Mouse (Mus musculus) limb, embryonic 12.5 days (tissue): ENCODE measurements around the gene Casq2. TPM values are rescaled to one million over a fixed set of nuclear protein-coding genes. Genes with fewer than 3 reads are reported as not detected.
A peak's percentile ranks its signal among the peaks of the same experiment; 100 is the strongest.

Experiments
- ATAC-seq: fragments of 200-750 bp; cut with Nextera tagmentation; 2 replicates; pipeline ENCODE4 v1.8.0; 2017; ENCODE audit warnings: low read depth, moderate TSS enrichment; ENCODE audit not compliant: insufficient number of reproducible peaks, insufficient read depth, low FRiP score, low TSS enrichment
- H3K27ac ChIP-seq: fragments of 300-500 bp; sonication (generic); 2 replicates; pipeline ENCODE4 v1.5.1; 2016; ENCODE audit warnings: mild to moderate bottlenecking, moderate library complexity
- H3K27me3 ChIP-seq: fragments of 300-500 bp; sonication (generic); 2 replicates; pipeline ENCODE4 v1.6.1; 2016; ENCODE audit warnings: mild to moderate bottlenecking, moderate library complexity
- H3K36me3 ChIP-seq: fragments of 300-500 bp; sonication (generic); 2 replicates; pipeline ENCODE4 v1.6.1; 2016; ENCODE audit warnings: mild to moderate bottlenecking, moderate library complexity
- H3K4me1 ChIP-seq: fragments of 300-500 bp; sonication (generic); replicated peaks from 2 replicates; pipeline ENCODE4 v1.6.1; 2016
- H3K4me2 ChIP-seq: fragments of 300-500 bp; sonication (generic); 2 replicates; pipeline ENCODE4 v1.6.1; 2016; ENCODE audit warnings: mild to moderate bottlenecking, moderate library complexity
- H3K4me3 ChIP-seq: fragments of 300-500 bp; sonication (generic); replicated peaks from 2 replicates; pipeline ENCODE4 v1.5.1; 2016; ENCODE audit warnings: mild to moderate bottlenecking
- H3K9ac ChIP-seq: fragments of 300-500 bp; sonication (generic); replicated peaks from 2 replicates; pipeline ENCODE4 v1.6.1; 2016; ENCODE audit warnings: mild to moderate bottlenecking, moderate library complexity
- H3K9me3 ChIP-seq: fragments of 300-500 bp; sonication (generic); 2 replicates; pipeline ENCODE4 v1.6.1; 2016; ENCODE audit warnings: mild to moderate bottlenecking, moderate library complexity
- WGBS: fragments of 180-500 bp; shearing (Covaris S2); methylation state at CpG from one replicate; pipeline ENCODE4 v1.1.7; 2016; 5-methylcytosine and 5-hydroxymethylcytosine counted together
- polyA plus RNA-seq: library from polyadenylated mRNA; unstranded; fragments of >200 nt; fragmentation: Nextera tagmentation; extraction: Ambion mirVana; gene quantifications from 2 replicates; pipeline ENCODE4 v1.2.1, GENCODE M21; 2016

Gene Casq2
- polyA plus RNA-seq, 1 experiment from 2014 or later: 15.6 TPM

DNA sequence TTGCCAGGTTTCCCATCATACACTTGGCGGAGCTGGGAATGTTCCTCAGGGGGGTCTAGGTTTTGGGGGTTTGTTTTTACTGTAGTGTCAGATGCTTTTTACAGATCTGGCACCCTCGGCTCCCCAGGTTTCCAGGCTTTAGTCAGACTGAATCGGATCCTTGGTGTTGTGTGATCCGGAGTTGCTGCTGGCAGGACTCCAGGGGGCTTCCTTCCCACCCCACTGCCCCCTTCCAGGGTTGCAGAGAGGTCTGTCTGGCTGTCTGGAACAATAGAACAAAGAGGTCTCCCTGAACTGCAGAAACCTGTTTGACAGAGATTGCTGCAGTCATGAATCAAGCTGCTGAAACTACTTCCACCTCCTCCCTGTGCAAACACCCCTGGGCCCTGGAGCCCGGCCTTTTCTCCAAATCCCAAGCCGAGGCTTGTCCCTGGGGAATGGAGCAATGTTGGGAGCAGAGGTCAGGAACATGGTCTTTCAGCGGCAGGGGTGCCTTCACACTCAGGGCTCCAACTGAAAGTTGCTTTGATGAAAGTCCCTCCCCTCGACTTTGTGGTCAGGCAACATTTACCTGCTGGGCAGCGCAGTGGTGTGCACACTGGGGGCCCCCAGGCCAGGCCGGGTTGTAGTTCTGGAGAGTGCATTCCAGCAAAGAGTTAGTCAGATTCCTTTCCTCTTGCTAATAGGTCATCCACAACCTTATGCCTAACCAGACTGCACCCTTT is 49.3 kb downstream of the Casq2 start:
- H3K36me3 ChIP-seq: no peaks in the 10 kb centered on the region
- WGBS: 27% methylated on average over 10 of the region's 10 CpGs
- H3K9ac ChIP-seq: no peak overlapping the region
- no peaks in the 10 kb centered on the region; the same call in 1 of the 2 replicates for H3K27me3 ChIP-seq
- no peak overlapping the region for H3K4me2 ChIP-seq
- H3K4me1 ChIP-seq: peaks cover 10% of the 10 kb centered on the region
- H3K27ac ChIP-seq: peak overlapping the region; percentile 50; the same call in 1 of the 2 replicates
- H3K9me3 ChIP-seq: no peaks in the 10 kb centered on the region
- no peak overlapping the region for H3K4me3 ChIP-seq
- no peak for ATAC-seq

DNA sequence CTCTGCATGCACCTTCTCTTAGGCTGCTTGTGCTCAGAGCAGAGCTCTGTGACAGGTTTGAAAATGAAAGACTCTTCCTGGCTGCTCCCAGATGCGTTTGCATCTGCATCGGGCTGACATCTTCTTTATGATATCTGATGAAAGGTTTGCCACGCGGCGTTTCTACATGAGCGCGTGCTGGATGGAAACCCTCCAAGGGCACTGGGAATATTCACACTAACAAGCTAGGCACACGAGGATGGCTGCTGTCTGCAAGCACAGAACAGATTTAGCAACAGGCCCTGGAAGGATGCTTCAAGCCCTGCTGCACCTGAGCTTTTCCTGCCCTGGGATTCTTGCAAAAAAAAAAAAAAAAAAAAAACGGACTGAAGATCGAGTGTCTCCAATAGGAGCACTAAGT is 50.9 kb downstream of the Casq2 start:
- WGBS: 85% methylated on average over 10 of the region's 10 CpGs
- no peaks in the 10 kb centered on the region; the same call in 1 of the 2 replicates for H3K27me3 ChIP-seq
- H3K36me3 ChIP-seq: no peaks in the 10 kb centered on the region
- H3K4me3 ChIP-seq: no peak overlapping the region
- no peaks in the 10 kb centered on the region for H3K9me3 ChIP-seq
- H3K9ac ChIP-seq: no peak overlapping the region
- H3K4me1 ChIP-seq: peaks cover 10% of the 10 kb centered on the region
- no peak for ATAC-seq
- no peak overlapping the region for H3K27ac ChIP-seq
- H3K4me2 ChIP-seq: no peak overlapping the region

DNA sequence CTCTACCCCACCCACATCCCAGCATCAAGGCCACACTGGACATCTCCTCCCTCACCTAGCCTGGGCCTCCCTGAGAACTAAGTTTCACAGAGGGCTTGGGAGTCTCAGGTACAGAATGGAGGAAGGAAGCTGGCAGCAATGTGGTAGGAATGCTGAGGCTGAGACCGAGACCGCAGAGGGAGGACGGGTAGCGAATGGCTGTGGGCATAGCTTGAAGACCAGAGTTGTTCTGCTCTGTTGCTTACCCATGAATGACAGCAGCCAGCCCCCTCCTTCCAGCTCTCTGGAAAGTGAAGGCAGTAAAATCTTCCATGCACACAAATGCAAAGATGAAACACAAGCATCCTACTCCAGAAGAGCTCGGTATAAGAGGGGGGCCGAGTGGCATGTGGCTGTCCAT is 52.7 kb downstream of the Casq2 start:
- H3K4me3 ChIP-seq: no peak overlapping the region
- no peaks in the 10 kb centered on the region for H3K9me3 ChIP-seq
- no peaks in the 10 kb centered on the region; the same call in 1 of the 2 replicates for H3K27me3 ChIP-seq
- no peak overlapping the region for H3K9ac ChIP-seq
- no peak overlapping the region for H3K4me2 ChIP-seq
- WGBS: 82% methylated on average over 6 of the region's 6 CpGs
- H3K4me1 ChIP-seq: peaks cover 10% of the 10 kb centered on the region
- H3K27ac ChIP-seq: no peak overlapping the region
- H3K36me3 ChIP-seq: no peaks in the 10 kb centered on the region
- ATAC-seq: no peak

DNA sequence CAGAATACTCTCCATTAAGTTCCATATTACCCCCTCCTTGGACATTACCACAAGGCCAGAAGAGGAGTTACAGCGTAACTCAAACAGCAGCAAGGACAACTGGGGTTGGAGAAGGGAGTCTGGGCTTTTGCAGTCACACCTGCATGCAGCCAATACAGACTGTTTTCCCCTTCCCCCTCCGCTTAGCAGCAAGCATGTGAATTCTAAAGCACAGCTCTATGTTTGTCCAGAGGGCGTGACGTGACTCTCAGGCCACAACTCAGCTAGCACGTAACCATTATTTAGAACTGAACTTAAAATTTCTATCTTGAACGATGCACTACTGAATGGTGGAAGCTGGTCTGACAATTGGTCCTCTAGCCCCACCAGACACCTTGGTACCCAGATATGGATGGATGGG is 54.4 kb downstream of the Casq2 start:
- no peaks in the 10 kb centered on the region for H3K36me3 ChIP-seq
- no peaks in the 10 kb centered on the region; the same call in 1 of the 2 replicates for H3K27me3 ChIP-seq
- H3K4me3 ChIP-seq: no peak overlapping the region
- ATAC-seq: no peak
- no peaks in the 10 kb centered on the region for H3K9me3 ChIP-seq
- peaks cover 6% of the 10 kb centered on the region for H3K4me1 ChIP-seq
- no peak overlapping the region for H3K9ac ChIP-seq
- H3K4me2 ChIP-seq: no peak overlapping the region
- 85% methylated on average over 6 of the region's 6 CpGs for WGBS
- H3K27ac ChIP-seq: no peak overlapping the region

DNA sequence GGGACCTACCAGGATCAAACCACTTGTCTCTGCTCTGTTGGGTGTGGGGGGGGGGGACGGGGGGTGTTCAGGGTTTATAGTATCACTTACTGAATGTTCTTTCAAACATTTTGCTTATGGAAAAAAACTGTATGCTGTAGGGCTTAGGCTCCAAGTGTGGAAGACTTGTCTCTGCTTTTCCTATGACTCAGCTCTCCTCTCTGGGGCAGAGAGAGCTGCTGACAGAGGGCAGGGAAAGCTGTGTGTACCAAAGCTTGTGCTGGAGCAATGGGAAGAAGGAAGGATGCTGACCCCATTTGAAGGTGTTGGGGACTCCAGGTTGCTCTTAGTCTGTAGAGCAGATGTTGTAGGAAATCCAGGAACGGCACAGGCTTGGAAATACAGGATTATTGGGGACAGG is 55.2 kb downstream of the Casq2 start:
- Histone ChIP-seq H3K4me3 (no peak overlapping the region), H3K9me3 (no peaks in the 10 kb centered on the region), H3K27ac (no peak overlapping the region), H3K27me3 (no peaks in the 10 kb centered on the region; the same call in 1 of the 2 replicates), H3K9ac (no peak overlapping the region), H3K4me2 (no peak overlapping the region), H3K4me1 (no peaks in the 10 kb centered on the region), H3K36me3 (no peaks in the 10 kb centered on the region)
- no peak for ATAC-seq
- WGBS: 74% methylated on average over 2 of the region's 2 CpGs

DNA sequence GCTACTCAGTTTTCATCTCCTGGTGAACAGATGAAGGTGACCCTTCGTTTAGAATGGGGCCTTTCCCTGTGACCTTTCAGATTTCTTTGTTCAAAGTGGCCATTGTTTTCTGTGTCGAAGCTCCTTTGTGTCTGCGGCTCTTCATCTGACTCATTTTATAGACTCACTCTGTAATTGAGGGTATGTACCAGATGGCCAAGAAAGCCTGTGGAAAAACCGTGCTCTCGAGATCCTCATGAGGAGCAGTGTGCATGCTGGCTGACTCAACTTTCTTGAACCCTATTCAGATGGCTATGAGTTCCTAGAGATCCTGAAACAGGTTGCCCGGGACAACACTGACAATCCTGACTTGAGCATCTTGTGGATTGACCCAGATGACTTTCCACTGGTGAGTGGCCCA is 55.7 kb downstream of the Casq2 start:
- Histone ChIP-seq H3K4me2 (no peak overlapping the region), H3K9me3 (no peaks in the 10 kb centered on the region), H3K4me3 (no peak overlapping the region), H3K9ac (no peak overlapping the region), H3K27ac (no peak overlapping the region), H3K27me3 (no peaks in the 10 kb centered on the region; the same call in 1 of the 2 replicates), H3K4me1 (no peaks in the 10 kb centered on the region), H3K36me3 (no peaks in the 10 kb centered on the region)
- 78% methylated on average over 6 of the region's 6 CpGs for WGBS
- no peak for ATAC-seq

DNA sequence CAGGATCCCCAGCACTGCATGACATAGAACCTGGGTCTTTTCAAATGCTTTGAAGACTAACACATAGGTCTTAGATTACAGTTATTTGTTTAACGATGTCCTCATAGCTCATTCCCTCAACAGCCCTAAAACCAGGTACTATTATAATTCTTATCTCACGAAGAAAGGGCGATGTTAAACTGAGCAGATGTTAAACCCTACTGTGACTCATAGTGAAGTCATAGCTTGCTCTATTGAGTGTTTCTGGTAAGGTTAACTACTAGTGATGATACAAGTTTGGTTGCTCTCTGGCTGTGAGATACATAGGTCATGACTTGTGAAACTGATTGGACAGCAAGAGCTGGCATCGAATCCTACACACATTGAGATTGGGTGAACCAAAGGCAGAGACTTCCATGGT is 56.7 kb downstream of the Casq2 start:
- Histone ChIP-seq H3K36me3 (no peaks in the 10 kb centered on the region), H3K4me3 (no peak overlapping the region), H3K27me3 (no peaks in the 10 kb centered on the region; the same call in 1 of the 2 replicates), H3K9me3 (no peaks in the 10 kb centered on the region), H3K27ac (no peak overlapping the region), H3K9ac (no peak overlapping the region), H3K4me1 (no peaks in the 10 kb centered on the region), H3K4me2 (no peak overlapping the region)
- ATAC-seq: no peak
- 93% methylated on average over 4 of the region's 4 CpGs for WGBS

DNA sequence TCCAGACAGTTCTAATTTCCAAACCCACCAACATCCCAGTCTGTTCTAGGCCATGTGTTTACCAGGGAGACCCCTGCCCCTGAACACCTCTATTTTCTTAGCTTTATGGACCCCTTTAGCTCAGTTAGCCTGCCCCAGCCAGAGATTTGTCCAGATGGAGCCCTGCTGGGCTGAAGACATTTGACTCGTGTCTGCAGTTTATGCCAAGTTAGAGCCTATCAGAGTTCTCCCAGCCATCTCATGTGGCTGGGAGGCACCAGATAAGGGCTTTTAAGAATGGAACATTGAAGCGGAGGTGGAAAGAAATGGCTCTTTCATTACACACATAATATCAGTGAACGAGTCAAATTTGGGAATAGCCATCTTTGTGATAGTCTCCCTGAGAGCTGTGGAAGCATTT is 57.3 kb downstream of the Casq2 start:
- Histone ChIP-seq H3K4me3 (no peak overlapping the region), H3K9ac (no peak overlapping the region), H3K27ac (no peak overlapping the region), H3K9me3 (no peaks in the 10 kb centered on the region), H3K27me3 (no peaks in the 10 kb centered on the region), H3K36me3 (no peaks in the 10 kb centered on the region), H3K4me1 (no peaks in the 10 kb centered on the region), H3K4me2 (no peak overlapping the region)
- 81% methylated on average over 3 of the region's 3 CpGs for WGBS
- no peak for ATAC-seq

DNA sequence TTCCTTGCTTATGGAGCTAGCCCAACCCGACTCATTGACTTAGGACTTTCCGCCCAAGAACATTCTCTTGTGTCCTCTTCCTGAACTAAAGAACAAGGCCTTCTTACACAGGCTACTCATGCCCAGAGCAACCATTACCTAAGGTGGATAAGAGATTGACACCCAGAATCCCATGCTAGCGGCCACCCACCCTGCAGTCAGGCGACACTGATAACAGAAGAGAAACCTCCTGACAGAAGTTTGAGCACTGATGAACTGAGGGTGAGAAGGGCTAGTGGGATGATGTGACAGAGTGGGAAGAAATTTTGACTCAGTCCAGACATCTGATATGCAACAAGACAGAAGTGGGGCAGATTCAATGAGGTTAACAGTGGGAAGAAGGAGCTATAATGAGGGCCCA is 58.2 kb downstream of the Casq2 start:
- H3K27me3 ChIP-seq: no peaks in the 10 kb centered on the region
- ATAC-seq: no peak
- H3K4me3 ChIP-seq: no peak overlapping the region
- H3K4me1 ChIP-seq: peaks cover 8% of the 10 kb centered on the region
- H3K9me3 ChIP-seq: no peaks in the 10 kb centered on the region
- H3K9ac ChIP-seq: no peak overlapping the region
- WGBS: 93% methylated on average over 4 of the region's 4 CpGs
- H3K27ac ChIP-seq: no peak overlapping the region
- H3K4me2 ChIP-seq: no peak overlapping the region
- H3K36me3 ChIP-seq: no peaks in the 10 kb centered on the region

DNA sequence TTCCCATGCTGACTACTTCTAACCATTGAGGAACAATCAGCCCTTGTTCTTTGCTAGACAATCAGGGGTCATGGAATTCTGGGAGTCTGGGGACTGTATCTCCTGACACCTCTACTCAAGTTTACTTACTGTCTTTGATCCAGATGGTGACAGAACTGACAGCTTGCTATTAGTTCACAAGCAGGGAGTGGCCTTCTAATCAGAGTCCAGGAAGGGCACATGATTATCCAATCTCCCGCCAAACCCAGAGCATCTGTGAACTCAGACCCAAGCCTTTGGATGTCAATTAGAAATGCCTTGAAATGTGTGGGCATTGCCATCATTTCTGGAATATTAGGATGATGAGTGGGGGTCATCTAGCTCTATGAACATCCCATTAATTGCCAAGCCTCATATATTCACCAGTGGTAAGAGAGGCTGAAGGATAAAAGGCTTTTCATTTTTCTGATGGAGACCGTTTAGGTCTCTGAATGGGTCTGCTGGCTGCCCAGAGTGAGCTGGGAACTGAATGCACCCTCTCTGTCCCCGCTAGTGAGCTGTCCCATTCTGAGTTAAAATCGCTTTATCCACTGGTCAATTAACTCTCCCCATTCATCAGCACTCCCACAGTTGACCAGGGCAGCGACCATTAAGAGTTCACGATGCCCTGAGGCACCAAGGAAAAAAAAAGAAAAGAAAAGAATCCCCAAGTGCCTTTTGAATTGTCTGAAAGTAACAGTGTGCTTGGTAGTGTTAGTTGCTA is 59.6 kb downstream of the Casq2 start:
- H3K27ac ChIP-seq: no peak overlapping the region
- no peak for ATAC-seq
- H3K4me2 ChIP-seq: no peak overlapping the region
- H3K9ac ChIP-seq: no peak overlapping the region
- no peaks in the 10 kb centered on the region for H3K27me3 ChIP-seq
- no peaks in the 10 kb centered on the region for H3K36me3 ChIP-seq
- H3K4me3 ChIP-seq: no peak overlapping the region
- 44% methylated on average over 6 of the region's 6 CpGs for WGBS
- peaks cover 15% of the 10 kb centered on the region for H3K4me1 ChIP-seq
- H3K9me3 ChIP-seq: no peaks in the 10 kb centered on the region

DNA sequence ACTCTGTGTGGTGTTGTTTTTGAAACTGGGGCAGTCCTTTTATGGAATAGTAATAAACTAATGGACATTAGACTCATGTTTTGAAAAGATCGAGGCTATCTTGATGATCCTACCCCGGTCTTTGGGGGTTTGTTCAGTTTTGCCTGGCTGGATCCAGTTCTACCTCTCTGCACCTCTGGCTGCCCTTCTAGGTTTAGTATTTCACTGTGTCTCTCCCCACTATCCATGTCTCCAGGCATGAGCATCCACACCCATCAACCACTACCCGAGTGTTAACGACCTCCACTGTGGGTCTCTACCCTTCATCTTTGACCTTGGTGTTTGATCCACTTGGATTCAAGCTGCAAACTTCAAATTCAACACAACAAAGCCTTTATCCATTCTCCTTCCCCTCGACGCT is 60.2 kb downstream of the Casq2 start:
- Histone ChIP-seq H3K4me2 (no peak overlapping the region), H3K36me3 (no peaks in the 10 kb centered on the region), H3K9me3 (no peaks in the 10 kb centered on the region), H3K27ac (no peak overlapping the region), H3K4me1 (peaks cover 15% of the 10 kb centered on the region), H3K9ac (no peak overlapping the region), H3K27me3 (no peaks in the 10 kb centered on the region), H3K4me3 (no peak overlapping the region)
- ATAC-seq: no peak
- WGBS: 72% methylated on average over 6 of the region's 6 CpGs
